Mouse (Mus musculus) CD4-positive, CD25-positive, alpha-beta regulatory T cell (primary cell): ENCODE data around the gene Gpn2. TPM values are rescaled to one million over a fixed set of nuclear protein-coding genes. Genes with fewer than 3 reads are reported as not detected.

Experiments
- polyA plus RNA-seq: library from polyadenylated mRNA; unstranded; fragments of 100-300 nt; shearing (Covaris generic); gene quantifications from one replicate; pipeline ENCODE4 v1.2.1, GENCODE M21; 2017

Gene Gpn2
- 22.0 TPM for polyA plus RNA-seq

GRCm38 (mm10) chr4:133584059-133584951 is at the start of gene Gpn2:
Gene Gpn2, plus strand, starts transcription at chr4:133584362.

GRCm38 (mm10) chr4:133545272-133546231 is 38.6 kb upstream of the Gpn2 start, which contains the start of gene Nudc:
Gene Nudc, minus strand, starts transcription at chr4:133545996.

GRCm38 (mm10) chr4:133552768-133553447 is 31.3 kb upstream of the Gpn2 start, which contains the start of gene Nr0b2:
Gene Nr0b2, plus strand, starts transcription at chr4:133553376.

GRCm38 (mm10) chr4:133574070-133574842 is 9.9 kb upstream of the Gpn2 start, which contains the start of gene Gpatch3:
Gene Gpatch3, plus strand, starts transcription at chr4:133574745.

GRCm38 (mm10) chr4:133601721-133602218 is 17.6 kb downstream of the Gpn2 start, which contains the start of gene Sfn:
Gene Sfn, minus strand, starts transcription at chr4:133602168.

Other genes with a start within 250 kb of the Gpn2 start
- gene Wdtc1, start 230.9 kb upstream of the Gpn2 start, polyA plus RNA-seq, result 6.4 TPM
- gene Slc9a1, start 214.7 kb upstream of the Gpn2 start, polyA plus RNA-seq, result 19.4 TPM
- not detected for gene Tent5b, start 104.2 kb upstream of the Gpn2 start, polyA plus RNA-seq
- gene Trnp1, start 85.8 kb upstream of the Gpn2 start, polyA plus RNA-seq, result not detected
- 0.72 TPM for gene Kdf1, start 65.4 kb upstream of the Gpn2 start, polyA plus RNA-seq
- gene Nudc, start 38.4 kb upstream of the Gpn2 start, polyA plus RNA-seq, result 145 TPM
- not detected for gene Nr0b2, start 31.0 kb upstream of the Gpn2 start, polyA plus RNA-seq
- gene Gpatch3, start 9.6 kb upstream of the Gpn2 start, polyA plus RNA-seq, result 16.9 TPM
- 23.2 TPM for gene Sfn, start 17.8 kb downstream of the Gpn2 start, polyA plus RNA-seq
- gene Zdhhc18, start 65.8 kb downstream of the Gpn2 start, polyA plus RNA-seq, result 242 TPM
- gene Pigv, start 88.3 kb downstream of the Gpn2 start, polyA plus RNA-seq, result 29.7 TPM
- gene Arid1a, start 172.4 kb downstream of the Gpn2 start, polyA plus RNA-seq, result 56.0 TPM